Mouse (Mus musculus): ENCODE data around the gene Olfr267. TPM values are rescaled to one million over a fixed set of nuclear protein-coding genes. Genes with fewer than 3 reads are reported as not detected.
A peak's percentile ranks its signal among the peaks of the same experiment; 100 is the strongest.

Olfr267 gene
- polyA plus RNA-seq, 2 experiments = 0.06 TPM; not detected in 1

GRCm38 (mm10) chr4:58749510-58749909, 38.0 kb downstream of the Olfr267 start:
- H3K4me2 ChIP-seq (ENCODE audit: low read depth) = no peak overlapping the region
- no peak overlapping the region for H3K4me3 ChIP-seq (ENCODE audit: insufficient read depth in 1 of 2, low read depth in 2 of 2, low read length in 2 of 2)
- H3K36me3 ChIP-seq (replicated peaks; ENCODE audit: control insufficient read depth, insufficient read depth, low read depth) = no peaks in the 10 kb centered on the region
- H3K4me1 ChIP-seq (replicated peaks; ENCODE audit: control insufficient read depth in 2 of 2, insufficient read depth in 2 of 2, low read length in 1 of 2) = no peaks in the 10 kb centered on the region
- ATAC-seq (ENCODE audit: insufficient read depth) = no peak
- H3K27ac ChIP-seq = no peak overlapping the region
- TF ChIP-seq CTCF (IDR thresholded peaks at IDR 0.05; ENCODE audit: low read depth) (peak; percentile 28; the same call in 1 of the 2 replicates), EP300 (IDR thresholded peaks at IDR 0.05; ENCODE audit: low read depth) (no peak)
- 39% methylated on average over 2 of the region's 2 CpGs for WGBS (ENCODE audit: insufficient replicate concordance)
- no peaks in the 10 kb centered on the region for H3K9me3 ChIP-seq (ENCODE audit: control insufficient read depth, low read length)
- H3K9ac ChIP-seq (replicated peaks) = no peak overlapping the region
- DNase-seq (ENCODE audit: low read depth in 3 of 3, low spot score in 3 of 3) = no peak
- no peaks in the 10 kb centered on the region for H3K27me3 ChIP-seq (ENCODE audit: control insufficient read depth, insufficient read depth, low read length)

- no peaks in the 10 kb centered on the region for H3K4me1 ChIP-seq (replicated peaks; ENCODE audit: control insufficient read depth in 2 of 2, insufficient read depth in 2 of 2, low read length in 1 of 2)
- H3K9me3 ChIP-seq (ENCODE audit: control insufficient read depth, low read length) = no peaks in the 10 kb centered on the region
- DNase-seq (ENCODE audit: low read depth in 3 of 3, low spot score in 3 of 3) (no peak), ATAC-seq (ENCODE audit: insufficient read depth) (no peak)
- H3K4me2 ChIP-seq (ENCODE audit: low read depth) = no peak overlapping the region
- H3K4me3 ChIP-seq (ENCODE audit: insufficient read depth in 1 of 2, low read depth in 2 of 2, low read length in 2 of 2) = no peak overlapping the region
- no peak overlapping the region for H3K9ac ChIP-seq (replicated peaks)
- no peak overlapping the region for H3K27ac ChIP-seq
- 58% methylated on average over 10 of the region's 10 CpGs for WGBS (ENCODE audit: insufficient replicate concordance)
- H3K27me3 ChIP-seq (ENCODE audit: control insufficient read depth, insufficient read depth, low read length) = no peaks in the 10 kb centered on the region
- no peak for TF ChIP-seq EP300 (IDR thresholded peaks at IDR 0.05; ENCODE audit: low read depth)
- no peak for TF ChIP-seq CTCF (IDR thresholded peaks at IDR 0.05; ENCODE audit: low read depth)
- no peaks in the 10 kb centered on the region for H3K36me3 ChIP-seq (replicated peaks; ENCODE audit: control insufficient read depth, insufficient read depth, low read depth)
Observed at GRCm38 (mm10) chr4:58749101-58749500, 38.4 kb downstream of the Olfr267 start.

- Histone ChIP-seq H3K27ac (no peak overlapping the region), H3K9ac (replicated peaks) (no peak overlapping the region), H3K4me3 (ENCODE audit: insufficient read depth in 1 of 2, low read depth in 2 of 2, low read length in 2 of 2) (no peak overlapping the region), H3K36me3 (replicated peaks; ENCODE audit: control insufficient read depth, insufficient read depth, low read depth) (no peaks in the 10 kb centered on the region), H3K9me3 (ENCODE audit: control insufficient read depth, low read length) (no peaks in the 10 kb centered on the region), H3K4me2 (ENCODE audit: low read depth) (no peak overlapping the region), H3K27me3 (ENCODE audit: control insufficient read depth, insufficient read depth, low read length) (no peaks in the 10 kb centered on the region), H3K4me1 (replicated peaks; ENCODE audit: control insufficient read depth in 2 of 2, insufficient read depth in 2 of 2, low read length in 1 of 2) (no peaks in the 10 kb centered on the region)
- 58% methylated on average over 7 of the region's 7 CpGs for WGBS (ENCODE audit: insufficient replicate concordance)
- no peak for DNase-seq (ENCODE audit: low read depth in 3 of 3, low spot score in 3 of 3)
- ATAC-seq (ENCODE audit: insufficient read depth) = no peak
- TF ChIP-seq CTCF (IDR thresholded peaks at IDR 0.05; ENCODE audit: low read depth) = no peak
- TF ChIP-seq EP300 (IDR thresholded peaks at IDR 0.05; ENCODE audit: low read depth) = no peak
Observed at GRCm38 (mm10) chr4:58745583-58746222, 41.8 kb downstream of the Olfr267 start.

- H3K36me3 ChIP-seq (replicated peaks; ENCODE audit: control insufficient read depth, insufficient read depth, low read depth) = no peaks in the 10 kb centered on the region
- H3K9ac ChIP-seq (replicated peaks) = no peak overlapping the region
- DNase-seq (ENCODE audit: low read depth in 3 of 3, low spot score in 3 of 3) (no peak), ATAC-seq (ENCODE audit: insufficient read depth) (no peak)
- 70% methylated on average over 18 of the region's 18 CpGs for WGBS (ENCODE audit: insufficient replicate concordance)
- no peaks in the 10 kb centered on the region for H3K27me3 ChIP-seq (ENCODE audit: control insufficient read depth, insufficient read depth, low read length)
- no peaks in the 10 kb centered on the region for H3K9me3 ChIP-seq (ENCODE audit: control insufficient read depth, low read length)
- no peak overlapping the region for H3K27ac ChIP-seq
- H3K4me1 ChIP-seq (replicated peaks; ENCODE audit: control insufficient read depth in 2 of 2, insufficient read depth in 2 of 2, low read length in 1 of 2) = no peaks in the 10 kb centered on the region
- no peak overlapping the region for H3K4me3 ChIP-seq (ENCODE audit: insufficient read depth in 1 of 2, low read depth in 2 of 2, low read length in 2 of 2)
- H3K4me2 ChIP-seq (ENCODE audit: low read depth) = no peak overlapping the region
- no peak for TF ChIP-seq EP300 (IDR thresholded peaks at IDR 0.05; ENCODE audit: low read depth)
- no peak for TF ChIP-seq CTCF (IDR thresholded peaks at IDR 0.05; ENCODE audit: low read depth)
Observed at GRCm38 (mm10) chr4:58736867-58737633, 50.5 kb downstream of the Olfr267 start.

Other genes starting within 250 kb of the Olfr267 start
- gene Lpar1, start 233.8 kb downstream of the Olfr267 start, polyA plus RNA-seq (2012; rRNA removed) = 0.99 and 1.0 TPM in 2 replicates
- 2.1 and 2.5 TPM in 2 replicates for gene Lpar1, start 233.8 kb downstream of the Olfr267 start, polyA plus RNA-seq (2014; fragmentation: Nextera tagmentation; extraction: Ambion mirVana)
- gene Ecpas, start 125.0 kb upstream of the Olfr267 start, polyA plus RNA-seq (2012; rRNA removed) = 5.5 and 9.7 TPM in 2 replicates
- gene Ecpas, start 125.0 kb upstream of the Olfr267 start, polyA plus RNA-seq (2014; fragmentation: Nextera tagmentation; extraction: Ambion mirVana) = 16.8 and 20.8 TPM in 2 replicates
- gene Zkscan16, start 155.9 kb upstream of the Olfr267 start, polyA plus RNA-seq (2012; rRNA removed) = 0.03 and 0.08 TPM in 2 replicates
- 0.06 and 0.11 TPM in 2 replicates for gene Zkscan16, start 155.9 kb upstream of the Olfr267 start, polyA plus RNA-seq (2014; fragmentation: Nextera tagmentation; extraction: Ambion mirVana)
- 6.2 and 11.1 TPM in 2 replicates for gene Ptgr1, start 199.4 kb upstream of the Olfr267 start, polyA plus RNA-seq (2012; rRNA removed)
- gene Ptgr1, start 199.4 kb upstream of the Olfr267 start, polyA plus RNA-seq (2014; fragmentation: Nextera tagmentation; extraction: Ambion mirVana) = 14.8 and 16.0 TPM in 2 replicates
- gene Dnajc25, start 207.3 kb upstream of the Olfr267 start, polyA plus RNA-seq (2012; rRNA removed) = 1.4 and 2.4 TPM in 2 replicates
- gene Dnajc25, start 207.3 kb upstream of the Olfr267 start, polyA plus RNA-seq (2014; fragmentation: Nextera tagmentation; extraction: Ambion mirVana) = 5.4 and 7.1 TPM in 2 replicates
- not detected in 2 replicates for gene Gm20503, start 215.5 kb upstream of the Olfr267 start, polyA plus RNA-seq (2012; rRNA removed)
- gene Gm20503, start 215.5 kb upstream of the Olfr267 start, polyA plus RNA-seq (2014; fragmentation: Nextera tagmentation; extraction: Ambion mirVana) = 4.4 and 5.1 TPM in 2 replicates
- gene Gng10, start 247.4 kb upstream of the Olfr267 start, polyA plus RNA-seq (2012; rRNA removed) = 8.8 and 10.7 TPM in 2 replicates
- gene Gng10, start 247.4 kb upstream of the Olfr267 start, polyA plus RNA-seq (2014; fragmentation: Nextera tagmentation; extraction: Ambion mirVana) = 30.2 and 30.9 TPM in 2 replicates